Mouse (Mus musculus) adrenal gland, adult 2 months (tissue): ENCODE measurements around the gene Gm9376. TPM values are rescaled to one million over a fixed set of nuclear protein-coding genes. Genes with fewer than 3 reads are reported as not detected.
A peak's percentile ranks its signal among the peaks of the same experiment; 100 is the strongest.

Source experiments
- DNase-seq: peaks from one replicate; pipeline ENCODE4 v3.0.0; 2021
- long read RNA-seq: library from polyadenylated mRNA; stranded (forward); transcript quantifications from one replicate; pipeline ENCODE4 v2.0.0, GENCODE M21; 2021
- polyA plus RNA-seq: library from polyadenylated mRNA; depleted of rRNA; stranded (reverse); fragments of >200 nt; gene quantifications from 2 replicates; pipeline ENCODE4 v1.2.3, GENCODE M21; 2012; rRNA removed
- total RNA-seq, 2 experiments: library from RNA; stranded (reverse); gene quantifications; 2 replicates each; pipeline ENCODE4 v1.2.3; 2021

Gm9376 gene
- not detected for total RNA-seq
- not detected in 2 replicates for polyA plus RNA-seq
- long read RNA-seq, result 0 reads

GRCm38 (mm10) chr14:118266660-118267059 lies at the start of gene Gm9376:
Gene Gm9376 (plus strand): TSS chr14:118266960.
- no peak for DNase-seq

GRCm38 (mm10) chr14:118220885-118221284 lies 45.9 kb upstream of the Gm9376 start:
- no peak for DNase-seq

GRCm38 (mm10) chr14:118225061-118225743 lies 41.6 kb upstream of the Gm9376 start:
- no peak for DNase-seq

DNA sequence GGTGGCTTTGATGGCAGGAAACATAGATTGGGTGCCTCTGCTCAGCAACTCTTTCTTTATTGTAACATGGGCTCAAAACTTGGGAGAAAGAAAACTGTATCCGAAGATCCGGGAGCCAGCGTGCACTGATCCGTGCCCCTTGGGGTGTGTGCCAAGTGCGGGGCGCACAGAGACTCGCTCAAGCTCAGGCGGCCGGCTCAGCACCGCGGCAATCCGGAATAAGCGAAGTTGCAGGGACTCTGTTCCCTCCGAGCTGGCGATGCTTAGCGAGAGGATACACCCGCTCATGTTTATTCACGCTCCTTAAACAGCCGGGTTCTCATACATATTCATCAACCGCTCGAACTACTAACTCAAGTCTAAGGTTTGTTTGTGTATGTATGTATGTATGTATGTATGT lies 40.8 kb upstream of the Gm9376 start:
- no peak for DNase-seq

DNA sequence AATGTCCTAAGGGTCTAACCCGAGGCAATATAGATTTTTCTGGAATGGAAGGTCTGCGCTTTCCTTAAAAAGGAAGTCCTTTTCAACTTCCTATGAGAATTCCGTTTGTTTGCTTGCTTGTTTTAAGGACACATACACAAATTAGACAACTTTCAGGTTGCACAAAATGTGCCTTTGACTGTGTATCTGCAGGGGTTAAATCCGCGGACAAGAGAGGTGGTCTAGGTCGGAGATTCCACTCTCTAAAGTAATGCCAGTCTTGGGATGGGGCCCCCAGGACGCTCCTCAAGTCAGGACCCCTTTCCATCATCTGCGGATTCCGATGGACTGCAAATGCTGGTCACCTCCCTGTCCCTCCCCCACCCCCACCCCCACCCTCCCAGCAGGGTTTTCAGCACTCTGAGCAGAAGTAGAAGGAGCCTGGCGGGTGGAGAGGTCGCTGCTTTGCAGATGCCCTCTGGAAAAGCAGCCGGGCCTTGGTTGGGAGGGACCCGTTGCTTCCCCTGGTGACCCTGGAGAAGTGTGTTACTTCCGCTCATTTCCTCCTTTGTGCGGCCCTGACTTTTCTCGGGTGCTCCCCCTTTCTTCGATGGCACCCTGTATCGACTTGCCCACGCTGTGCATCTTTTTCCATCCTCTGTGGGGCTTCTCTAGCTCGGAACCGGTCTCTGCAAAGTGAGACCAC lies 40.1 kb upstream of the Gm9376 start:
- DNase-seq, result no peak

DNA sequence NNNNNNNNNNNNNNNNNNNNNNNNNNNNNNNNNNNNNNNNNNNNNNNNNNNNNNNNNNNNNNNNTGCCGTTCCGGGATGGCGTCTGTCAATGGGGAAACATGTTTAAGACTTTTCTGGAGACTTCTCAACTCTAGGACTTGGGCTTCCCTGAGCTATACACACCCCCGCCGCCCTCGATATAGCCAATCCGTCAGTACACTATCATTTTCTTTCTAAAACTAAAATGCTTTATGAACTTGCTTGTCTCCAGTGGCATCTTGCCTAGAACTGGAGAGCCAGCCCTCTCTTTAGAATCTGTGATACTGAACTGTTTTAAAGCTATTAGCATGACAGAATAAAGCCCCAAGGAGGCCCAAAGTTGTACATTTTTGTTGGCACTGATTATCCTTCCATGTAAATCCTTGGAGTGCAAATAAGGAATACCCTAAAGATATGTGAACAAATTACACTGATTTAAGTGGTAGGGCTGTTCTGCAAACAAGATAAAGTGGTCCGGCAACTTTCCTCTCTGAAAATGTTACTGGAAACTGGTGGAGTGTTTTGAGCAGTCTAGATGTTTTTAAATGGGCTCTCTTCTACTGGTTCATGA lies 34.3 kb upstream of the Gm9376 start:
- DNase-seq, result no peak

DNA sequence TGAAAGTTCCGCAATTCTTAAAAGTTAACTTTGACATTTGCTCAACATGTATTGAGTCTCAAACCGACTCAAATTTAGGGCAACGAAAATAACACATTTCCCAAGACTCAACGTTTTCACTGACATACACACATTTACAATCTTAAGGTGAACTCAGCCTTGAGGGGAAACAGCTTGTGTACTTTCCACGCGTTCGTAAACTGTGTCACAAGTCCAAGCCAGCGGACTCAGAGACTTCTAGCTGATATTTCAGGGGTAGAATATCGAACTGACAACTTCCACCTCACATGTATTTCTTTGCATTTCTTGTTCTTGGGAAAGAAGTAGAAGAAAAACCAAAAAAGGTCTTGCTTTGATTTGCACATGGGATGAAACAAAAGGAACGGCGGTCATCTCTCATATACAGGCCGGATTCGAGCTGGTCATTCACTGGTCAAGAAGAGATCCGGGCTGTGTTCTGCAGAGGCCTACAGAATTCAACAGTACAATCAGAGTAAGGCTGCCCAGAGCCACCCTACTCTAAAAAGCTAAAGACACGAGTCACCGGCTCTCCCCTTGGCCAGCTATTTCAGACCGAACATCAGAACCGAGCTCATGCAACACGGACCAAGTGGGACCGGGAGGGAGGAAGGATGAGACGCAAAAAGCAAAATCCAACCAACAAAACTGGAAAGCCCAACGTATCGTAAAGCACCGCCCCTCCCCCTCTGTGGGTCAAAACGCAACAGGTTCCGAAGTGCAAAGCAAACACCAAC lies 32.8 kb upstream of the Gm9376 start:
- DNase-seq, result no peak

DNA sequence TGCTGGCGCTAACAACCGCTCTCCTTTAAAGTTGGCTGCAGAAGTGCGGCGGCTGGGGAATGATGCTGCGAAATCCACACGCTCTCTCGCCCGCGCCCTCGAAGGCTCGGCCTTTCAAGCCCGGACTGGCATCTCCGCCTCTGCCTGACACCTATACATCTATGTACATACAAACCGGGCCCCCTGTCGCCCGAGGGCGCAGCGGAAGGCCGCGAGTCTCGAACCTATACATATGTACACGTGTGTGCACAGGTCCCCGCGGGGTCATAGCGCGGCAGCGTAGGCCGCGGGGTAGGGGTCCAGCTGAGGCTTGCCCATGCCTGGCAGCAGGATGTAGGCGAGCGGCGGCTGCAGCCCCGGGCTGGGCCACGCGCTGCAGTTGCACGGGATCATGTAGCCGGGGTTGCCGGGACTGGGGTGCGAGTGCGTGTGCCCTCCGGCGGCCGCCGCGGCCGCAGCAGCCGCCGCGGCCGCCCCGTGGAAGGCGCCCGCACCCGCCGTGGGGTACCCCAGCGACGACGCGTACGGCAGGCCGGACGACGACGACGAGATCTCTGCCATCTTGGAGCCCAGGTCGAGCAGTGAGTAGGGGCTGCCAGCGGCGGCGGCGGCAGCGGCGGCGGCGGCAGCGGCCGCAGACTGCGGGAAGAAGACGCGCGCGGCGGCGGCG lies 32.1 kb upstream of the Gm9376 start:
- DNase-seq, result no peak

GRCm38 (mm10) chr14:118235361-118235972 lies 31.3 kb upstream of the Gm9376 start:
- DNase-seq, result peak; percentile 38

DNA sequence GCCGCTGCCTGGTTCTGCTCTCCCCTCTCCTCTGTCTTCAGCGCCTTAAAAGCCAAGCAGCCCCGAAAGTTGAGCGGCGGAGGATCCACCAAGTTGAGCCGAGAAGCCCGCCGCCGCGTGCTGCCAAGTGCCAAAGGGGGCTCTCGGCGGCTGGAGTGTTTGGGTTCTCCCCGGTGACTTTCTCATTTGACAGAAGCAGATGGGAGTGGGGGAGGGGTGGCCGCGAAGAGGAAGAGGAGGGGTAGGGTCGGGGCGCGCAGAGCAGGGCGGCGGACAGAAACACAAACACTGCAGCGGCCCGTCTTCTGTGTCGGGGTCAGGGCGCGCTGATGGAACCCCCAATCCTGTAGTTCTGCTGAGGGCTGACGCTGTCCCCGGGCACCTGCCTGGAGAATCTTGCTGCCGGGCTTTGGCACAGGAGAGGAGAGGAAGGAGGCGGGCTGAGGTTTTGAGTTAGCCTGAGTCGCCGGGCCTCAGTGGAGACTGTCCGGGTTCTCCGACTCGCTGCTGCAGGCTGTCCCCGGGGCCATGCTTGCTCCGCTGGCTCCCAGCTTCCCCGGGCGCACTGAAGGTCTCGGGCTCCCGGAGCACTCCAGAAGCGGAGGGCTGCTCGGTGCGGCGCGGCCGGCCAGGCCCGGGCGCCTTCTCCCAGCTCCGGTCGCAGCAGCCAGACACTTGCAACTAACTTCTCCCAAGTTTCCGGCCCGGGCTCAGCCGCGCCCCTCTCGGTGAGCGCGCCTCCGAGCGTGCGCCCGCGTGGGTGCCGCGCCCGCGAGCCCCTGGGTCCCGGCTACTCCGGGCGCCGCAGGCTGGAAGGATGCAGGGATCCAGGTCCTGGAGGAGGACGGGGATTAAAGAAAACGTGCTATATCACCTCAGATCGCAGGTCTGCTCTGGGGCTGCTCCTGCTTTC lies 30.5 kb upstream of the Gm9376 start:
- peak; percentile 60 for DNase-seq

DNA sequence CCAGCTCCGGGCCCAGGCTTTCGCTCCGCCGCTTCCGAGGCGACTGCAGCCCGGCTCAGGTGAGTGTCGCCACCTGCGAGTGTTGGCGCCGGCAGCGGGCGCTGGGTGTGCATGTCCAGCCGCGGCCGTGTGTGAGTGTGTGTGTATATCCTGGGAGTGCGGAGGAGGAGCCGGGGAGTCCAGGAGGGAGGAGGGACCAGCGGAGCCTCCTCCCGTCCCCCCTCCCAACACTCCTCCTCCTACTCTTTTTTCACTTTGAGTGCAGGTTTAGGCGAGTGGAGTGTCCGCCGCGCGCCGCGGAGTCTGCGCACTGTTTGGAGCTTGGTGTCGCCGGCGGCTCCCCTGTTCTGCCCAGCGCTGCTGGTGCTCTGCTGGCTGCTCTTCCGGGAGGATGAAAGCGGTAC lies 29.9 kb upstream of the Gm9376 start, which contains the start of gene Sox21:
Gene Sox21 (minus strand): TSS at position 145 of the 404 bp plus-strand sequence.
- DNase-seq, result no peak

- no peak for DNase-seq
These were observed 29.0 kb upstream of the Gm9376 start for GRCm38 (mm10) chr14:118237786-118238185.

- no peak for DNase-seq
These were observed 27.4 kb upstream of the Gm9376 start for GRCm38 (mm10) chr14:118239351-118239750.

- DNase-seq, result no peak
These were observed 25.3 kb upstream of the Gm9376 start for GRCm38 (mm10) chr14:118241416-118241815.

DNA sequence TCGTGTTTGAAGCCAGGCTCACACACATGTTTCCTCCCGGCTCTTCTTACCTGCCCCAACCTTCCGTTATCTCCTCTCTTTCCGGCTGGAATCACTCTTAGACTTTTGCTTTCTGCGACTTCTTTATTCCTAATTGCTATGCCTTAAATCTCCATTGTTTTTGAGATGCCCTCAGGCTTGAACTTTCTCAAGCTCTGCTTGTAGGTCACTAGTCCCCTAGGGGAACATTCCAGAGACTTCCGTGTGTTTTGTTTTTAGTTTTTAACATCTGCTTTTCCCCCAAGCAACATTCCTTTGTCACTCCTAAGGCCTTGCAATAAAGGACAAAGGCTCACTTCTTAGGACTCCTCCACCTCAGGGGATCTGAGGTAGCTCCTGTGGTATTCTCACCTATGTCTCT lies 13.4 kb upstream of the Gm9376 start:
- no peak for DNase-seq

DNA sequence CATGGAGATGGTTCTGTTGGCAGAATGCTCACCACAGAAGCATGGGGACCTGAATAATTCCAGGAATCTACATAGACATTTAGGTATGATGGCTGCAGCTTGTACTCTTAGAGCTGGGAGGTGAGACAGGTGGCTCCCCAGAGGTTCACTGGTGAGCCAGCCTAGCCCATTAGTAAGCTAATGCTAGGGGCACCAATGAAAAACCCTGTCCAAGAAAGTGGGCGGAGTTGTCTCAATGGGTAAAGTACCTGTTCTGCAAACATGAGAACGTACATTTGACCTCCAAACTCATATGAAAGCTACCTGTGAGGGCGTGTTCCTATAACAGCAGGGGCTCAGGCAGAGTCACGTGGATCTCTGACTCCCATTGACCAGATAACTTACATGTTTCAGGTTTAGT lies 2.1 kb downstream of the Gm9376 start:
- no peak for DNase-seq

DNA sequence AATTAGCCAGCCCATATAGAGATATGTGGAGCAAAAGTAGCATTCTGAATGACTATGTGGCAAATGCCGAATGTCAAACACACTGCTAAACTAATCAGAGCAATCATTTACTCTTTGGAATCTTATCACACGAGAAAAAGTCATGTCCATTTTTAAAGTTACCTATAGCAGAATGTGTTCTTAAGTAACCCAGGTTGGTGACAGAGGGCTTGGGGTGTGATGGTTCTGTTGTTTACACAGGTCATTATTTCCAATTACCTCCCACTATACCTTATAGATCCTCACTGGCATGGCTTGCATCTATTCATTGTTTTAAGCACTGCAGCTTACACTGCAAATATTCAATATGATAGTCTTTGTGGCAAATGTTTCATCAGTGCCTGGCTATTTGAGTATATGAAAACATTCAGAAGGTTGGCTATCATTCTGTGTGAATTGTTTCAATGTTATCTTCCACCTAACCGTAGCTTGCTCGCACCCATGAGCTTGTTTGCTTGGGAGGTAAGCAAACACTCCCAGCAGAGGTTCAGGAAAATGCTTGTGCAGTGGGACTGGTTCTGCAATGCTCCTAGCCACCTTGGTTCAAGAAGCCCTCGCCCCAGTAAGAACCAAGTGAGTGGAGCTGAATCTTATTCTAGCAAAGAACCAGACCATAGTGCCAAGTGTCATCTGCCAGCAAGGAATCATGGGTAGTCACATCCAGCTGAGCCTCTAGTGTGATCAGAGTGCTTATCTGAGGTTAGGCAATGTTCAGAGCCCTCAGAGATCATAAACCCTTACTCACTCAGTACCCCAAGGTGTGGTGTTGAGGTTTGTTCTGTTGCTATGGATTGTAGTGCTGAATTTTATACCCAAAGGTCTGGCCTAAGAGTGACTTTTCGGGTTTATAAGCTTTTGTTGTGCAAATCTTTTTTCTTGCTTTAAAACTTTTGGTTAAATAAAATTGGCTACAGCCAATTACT lies 6.1 kb downstream of the Gm9376 start:
- no peak for DNase-seq

- no peak for DNase-seq
These were observed 11.1 kb downstream of the Gm9376 start for GRCm38 (mm10) chr14:118277704-118278498.
